Mouse (Mus musculus) heart, adult 2 months (tissue): ENCODE measurements around the gene Scamp1. TPM values are rescaled to one million over a fixed set of nuclear protein-coding genes. Genes with fewer than 3 reads are reported as not detected.

Experiments used
- DNase-seq, 2 experiments: peaks; one replicate each; pipeline ENCODE4 v3.0.0; 2021
- H3K27ac ChIP-seq: fragments of 200-600 bp; 2 replicates; pipeline ENCODE4 v1.8.1; 2022
- H3K27me3 ChIP-seq: fragments of 200-500 bp; 2 replicates; pipeline ENCODE4 v1.6.1; 2012; ENCODE audit warnings: mild to moderate bottlenecking, low read length, inconsistent platforms, mixed read lengths; ENCODE audit not compliant: control insufficient read depth, insufficient read depth
- H3K36me3 ChIP-seq: fragments of 200-500 bp; 2 replicates; pipeline ENCODE4 v1.6.1; 2012; ENCODE audit warnings: low read length, inconsistent platforms; ENCODE audit not compliant: control insufficient read depth, insufficient read depth
- H3K4me1 ChIP-seq: fragments of 200-500 bp; 2 replicates; pipeline ENCODE4 v1.6.1; 2011; ENCODE audit warnings: low read length; ENCODE audit not compliant: control insufficient read depth, insufficient read depth
- H3K4me3 ChIP-seq: fragments of 200-600 bp; 2 replicates; pipeline ENCODE4 v1.8.1; 2022
- H3K79me2 ChIP-seq: fragments of 200-500 bp; replicated peaks from 2 replicates; pipeline ENCODE4 v1.6.1; 2012; ENCODE audit warnings: mild to moderate bottlenecking, inconsistent platforms, low read length, moderate library complexity, mixed read lengths; ENCODE audit not compliant: control insufficient read depth, insufficient read depth
- H3K9ac ChIP-seq: fragments of 200-500 bp; 2 replicates; pipeline ENCODE4 v1.6.1; 2012; ENCODE audit warnings: low read depth, mild to moderate bottlenecking, control low read depth, inconsistent platforms, low read length, mixed read lengths
- CTCF ChIP-seq: fragments of 200-600 bp; IDR thresholded peaks from 2 replicates; pipeline ENCODE4 v1.8.1; 2022; ENCODE audit warnings: antibody characterized with exemption, mild to moderate bottlenecking, moderate library complexity
- EP300 ChIP-seq: fragments of 200-500 bp; IDR thresholded peaks from 2 replicates; pipeline ENCODE4 v1.6.1; 2011; ENCODE audit warnings: low read depth, low read length, control low read depth; ENCODE audit not compliant: insufficient read depth
- POLR2A ChIP-seq: fragments of 200-500 bp; IDR thresholded peaks from 2 replicates; pipeline ENCODE4 v1.6.1; 2011; ENCODE audit warnings: mild to moderate bottlenecking, low read depth, low read length, control low read depth; ENCODE audit not compliant: insufficient read depth
- WGBS: fragments of 180-500 bp; shearing (Covaris S2); methylation state at CpG from one replicate; pipeline ENCODE4 v1.1.7; 2018; 5-methylcytosine and 5-hydroxymethylcytosine counted together
- intact Hi-C: fragments of 180-260 bp; cut with DNase I; formaldehyde crosslinking; loops from one replicate; pipeline ENCODE4 v1.15.1; 2025
- polyA plus RNA-seq: library from polyadenylated mRNA; depleted of rRNA; stranded (reverse); fragments of >200 nt; gene quantifications from 2 replicates; pipeline ENCODE4 v1.2.3, GENCODE M21; 2012
- total RNA-seq, 2 experiments: library from RNA; stranded (reverse); gene quantifications; 2 replicates each; pipeline ENCODE4 v1.2.3; 2021

Scamp1 gene
- total and polyA plus RNA-seq, 3 experiments = 12.5 to 33.3 (median 32.3) TPM

DNA sequence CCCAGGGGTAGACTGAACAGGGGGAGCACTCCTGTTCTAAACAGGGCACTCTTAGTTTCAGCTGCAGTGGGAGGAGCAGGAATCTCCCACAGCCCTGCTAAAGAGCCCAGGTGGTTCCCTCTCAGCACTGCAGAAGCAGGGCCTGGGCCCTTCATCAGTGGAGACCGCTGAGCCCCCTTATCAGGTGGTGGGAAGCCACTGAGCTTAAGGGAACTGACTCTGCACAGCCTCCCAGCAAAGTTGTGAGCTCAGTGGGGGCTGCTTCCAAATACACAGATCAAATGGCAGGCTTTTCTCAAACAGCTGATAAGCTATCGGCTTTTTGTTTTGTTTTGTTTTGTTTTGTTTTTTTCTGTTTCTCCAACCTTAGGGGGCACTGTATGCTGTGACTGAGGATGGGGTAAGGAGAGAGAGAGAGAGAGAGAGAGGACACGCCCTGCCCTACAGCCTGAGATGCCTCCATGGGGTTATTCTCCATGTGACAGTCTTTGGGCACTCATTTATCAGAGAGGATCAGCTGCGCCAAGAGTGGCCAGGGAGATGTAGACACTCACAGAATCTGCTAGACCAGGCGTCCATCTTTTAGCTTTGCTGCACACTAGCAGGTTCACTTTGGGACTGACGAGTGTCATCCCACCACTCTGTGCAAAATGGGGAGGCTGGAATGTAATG lies 110.1 kb downstream of the Scamp1 start:
- TF ChIP-seq EP300 = no peak
- no peak for TF ChIP-seq POLR2A
- Histone ChIP-seq H3K36me3 (no peaks in the 10 kb centered on the region), H3K4me3 (no peak overlapping the region), H3K4me1 (peaks cover 6% of the 10 kb centered on the region), H3K27ac (no peak overlapping the region), H3K27me3 (no peaks in the 10 kb centered on the region), H3K79me2 (no peaks in the 10 kb centered on the region), H3K9ac (no peak overlapping the region)
- intact Hi-C loops = no loop called here
- no peak for DNase-seq
- 84% methylated on average over 6 of the region's 6 CpGs for WGBS

DNA sequence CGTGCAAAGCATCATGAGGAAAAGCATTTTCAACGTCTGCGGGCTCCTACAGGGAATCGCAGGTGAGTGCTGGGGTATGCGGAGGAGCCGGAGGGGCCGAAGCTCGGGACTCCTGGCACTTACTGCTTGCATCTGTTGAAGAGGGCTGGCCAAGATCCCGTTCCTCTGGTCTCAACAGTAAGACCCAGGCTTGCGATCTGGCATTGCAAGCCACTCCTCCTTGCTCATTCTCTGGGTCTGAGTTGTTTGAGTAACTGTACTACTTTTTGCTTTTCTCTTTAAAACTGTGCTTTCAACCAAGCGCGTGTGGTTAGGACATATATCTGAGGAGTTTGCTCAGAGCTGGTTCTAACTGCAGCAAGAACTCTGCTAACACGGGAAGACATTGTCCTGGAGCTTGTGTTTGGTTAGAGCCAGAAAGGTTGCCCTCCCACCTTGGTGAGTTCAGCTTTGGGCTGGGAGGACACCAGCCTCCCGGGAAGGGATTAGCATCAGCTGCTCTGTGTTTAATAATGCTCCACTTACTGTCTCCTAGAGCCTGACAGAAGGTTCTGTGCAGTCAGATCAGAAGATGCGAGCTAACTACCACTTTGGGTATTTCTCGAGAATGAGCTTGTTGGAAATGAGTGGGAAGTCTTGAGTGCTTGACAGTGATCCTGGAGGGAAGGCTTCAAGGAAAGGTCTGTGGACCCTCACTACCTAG lies 110.9 kb downstream of the Scamp1 start:
- no peak for DNase-seq
- Histone ChIP-seq H3K36me3 (no peaks in the 10 kb centered on the region), H3K4me1 (peaks cover 6% of the 10 kb centered on the region), H3K79me2 (no peaks in the 10 kb centered on the region), H3K9ac (peak overlapping the region; percentile 42), H3K4me3 (peak overlapping the region; percentile 45), H3K27me3 (no peaks in the 10 kb centered on the region), H3K27ac (no peak overlapping the region)
- intact Hi-C loops = loop anchor here (5.0 kb wide), 1 partner anchor 42 kb away; no protein-coding TSS in a partner anchor
- 30% methylated on average over 16 of the region's 16 CpGs for WGBS
- TF ChIP-seq EP300 (no peak), CTCF (no peak), POLR2A (no peak)

DNA sequence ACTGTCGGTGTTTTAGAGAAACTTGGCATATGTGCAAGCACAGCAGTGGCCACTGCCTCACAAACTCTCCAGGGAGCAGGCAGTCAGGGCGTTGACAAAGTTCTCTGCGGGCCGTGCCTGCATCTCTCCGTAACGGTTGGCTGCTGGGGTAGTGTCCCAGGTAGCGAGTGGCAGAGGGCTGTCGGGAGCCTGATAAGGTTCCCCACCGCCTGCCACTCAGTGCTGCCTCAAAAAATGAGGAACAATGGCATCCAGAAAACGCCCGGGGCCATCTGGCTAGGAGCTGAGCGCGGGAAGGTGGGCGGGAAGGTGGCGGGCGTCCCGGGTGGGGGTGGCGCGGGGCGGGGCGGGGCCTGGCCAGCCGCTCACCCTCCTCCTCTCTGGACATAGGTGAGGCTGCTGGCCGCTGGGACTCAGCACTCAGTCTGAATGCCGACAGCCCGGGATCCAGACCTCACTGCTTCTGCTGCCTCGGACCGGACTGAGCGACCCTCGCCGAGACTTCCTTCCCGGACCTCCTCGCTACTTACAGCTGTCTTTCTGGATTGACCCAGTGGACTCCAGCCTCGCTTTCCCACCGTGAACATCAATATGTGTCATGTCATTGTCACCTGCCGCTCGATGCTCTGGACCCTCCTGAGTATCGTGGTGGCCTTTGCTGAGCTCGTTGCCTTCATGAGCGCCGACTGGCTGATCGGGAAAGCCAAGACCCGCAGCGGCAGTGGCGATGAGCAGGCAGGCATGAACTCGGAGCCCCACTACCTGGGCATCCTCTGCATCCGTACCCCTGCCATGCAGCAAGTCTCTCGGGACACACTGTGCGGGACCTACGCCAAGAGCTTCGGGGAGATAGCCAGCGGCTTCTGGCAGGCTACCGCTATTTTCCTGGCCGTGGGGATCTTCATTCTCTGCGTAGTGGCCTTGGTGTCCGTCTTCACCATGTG lies 111.8 kb downstream of the Scamp1 start:
- Histone ChIP-seq H3K27ac (no peak overlapping the region; the same call in 1 of the 2 replicates), H3K36me3 (no peaks in the 10 kb centered on the region), H3K4me1 (peaks cover 4% of the 10 kb centered on the region), H3K79me2 (no peaks in the 10 kb centered on the region), H3K27me3 (no peaks in the 10 kb centered on the region), H3K9ac (peak overlapping the region; percentile 60), H3K4me3 (peak overlapping the region; percentile 45)
- intact Hi-C loops = loop anchor here (5.0 kb wide), 1 partner anchor 42 kb away; no protein-coding TSS in a partner anchor
- peak; percentile 65 to 69 for DNase-seq
- TF ChIP-seq EP300 (no peak), CTCF (no peak), POLR2A (no peak)
- 3% methylated on average over 55 of the region's 55 CpGs for WGBS

DNA sequence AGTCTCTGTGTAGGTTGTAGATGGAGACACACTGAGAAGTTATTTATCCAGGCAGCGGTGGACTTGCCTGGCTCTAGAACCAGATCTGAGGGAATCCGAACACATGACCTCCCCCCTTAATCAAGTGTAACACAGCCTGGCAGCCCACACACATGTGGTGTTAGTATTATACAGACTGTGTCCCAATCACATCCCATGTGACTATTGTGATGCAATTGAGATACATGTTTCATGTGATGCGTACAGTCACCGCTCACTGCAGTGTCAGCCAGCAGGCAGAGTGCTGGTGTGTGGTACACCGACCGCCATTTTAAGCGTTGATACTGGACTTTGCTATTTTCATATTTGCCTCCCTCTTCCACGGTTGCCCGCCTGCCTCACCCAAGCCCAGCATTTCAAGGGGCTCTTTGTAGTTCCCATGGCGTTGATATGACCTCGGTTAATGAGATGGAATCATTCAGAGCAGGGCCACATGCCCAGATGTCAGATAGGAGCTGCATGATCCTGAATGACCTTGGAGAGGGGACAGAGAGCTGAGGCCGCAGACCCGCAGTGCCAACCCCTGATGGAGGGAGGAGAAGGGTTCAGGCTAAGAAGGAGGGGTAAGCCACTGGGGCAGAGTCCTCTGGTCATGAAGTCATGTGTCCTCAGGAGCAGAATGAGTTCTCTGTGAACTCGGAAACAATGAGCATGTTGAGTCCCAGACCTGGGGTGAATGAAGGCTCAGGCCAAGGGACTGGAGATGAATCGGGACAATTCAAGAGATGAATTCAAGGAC lies 112.9 kb downstream of the Scamp1 start:
- no peaks in the 10 kb centered on the region for H3K36me3 ChIP-seq
- TF ChIP-seq CTCF (no peak), POLR2A (no peak), EP300 (no peak)
- no peaks in the 10 kb centered on the region for H3K79me2 ChIP-seq
- H3K4me3 ChIP-seq = no peak overlapping the region
- H3K4me1 ChIP-seq = peaks cover 3% of the 10 kb centered on the region
- H3K9ac ChIP-seq = no peak overlapping the region
- WGBS = 89% methylated on average over 15 of the region's 15 CpGs
- intact Hi-C loops = loop anchor here (5.0 kb wide), 1 partner anchor 40 kb away; no protein-coding TSS in a partner anchor
- H3K27me3 ChIP-seq = no peaks in the 10 kb centered on the region
- no peak for DNase-seq
- no peak overlapping the region for H3K27ac ChIP-seq

DNA sequence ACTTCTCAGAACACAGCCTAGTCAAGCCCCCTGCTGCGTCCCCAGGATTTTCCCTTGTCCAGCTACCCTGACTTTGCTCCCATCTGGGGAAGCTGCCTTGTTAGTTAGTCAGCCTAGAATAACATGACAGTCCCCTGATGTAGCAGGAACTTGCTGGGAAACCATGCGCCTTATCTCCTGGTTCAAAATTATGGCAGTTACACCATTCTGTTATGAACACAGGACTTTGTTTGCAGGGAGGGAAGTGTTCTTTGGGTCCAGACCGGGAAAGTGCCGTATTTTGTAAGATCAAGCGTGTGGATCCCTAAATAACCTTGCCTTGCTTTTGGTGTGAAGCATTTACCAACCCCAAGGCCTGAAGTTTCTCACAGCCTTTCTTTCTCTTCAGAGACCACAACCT lies 114.0 kb downstream of the Scamp1 start:
- intact Hi-C loops = loop anchor here (5.0 kb wide), 1 partner anchor 39 kb away; no protein-coding TSS in a partner anchor
- no peak overlapping the region for H3K27ac ChIP-seq

More for the DNA sequence above, 114.0 kb downstream of the Scamp1 start:
- Histone ChIP-seq H3K4me1 (peaks cover 3% of the 10 kb centered on the region), H3K36me3 (no peaks in the 10 kb centered on the region), H3K79me2 (no peaks in the 10 kb centered on the region), H3K4me3 (no peak overlapping the region), H3K9ac (no peak overlapping the region), H3K27me3 (no peaks in the 10 kb centered on the region)
- WGBS = 83% methylated on average over 5 of the region's 5 CpGs
- no peak for DNase-seq
- TF ChIP-seq EP300 (no peak), POLR2A (no peak), CTCF (no peak)
